Mouse (Mus musculus) liver, embryonic 14.5 days (tissue): ENCODE data around the gene Sox21.

Experiments used
- CTCF ChIP-seq: IDR thresholded peaks from 2 replicates; pipeline ENCODE4 v1.5.1; 2016; ENCODE audit warnings: antibody characterized with exemption, low read depth, control low read depth
- EP300 ChIP-seq: IDR thresholded peaks from 2 replicates; pipeline ENCODE4 v1.6.1; 2016; ENCODE audit warnings: antibody characterized with exemption, low read depth

- no peak for TF ChIP-seq CTCF
- TF ChIP-seq EP300 = no peak
These were observed 34.8 kb downstream of the Sox21 start for GRCm38 (mm10) chr14:118202006-118202405.
